In genomic region chr13:94669106-94669683, GRCm38 (mm10) we compare ENCODE assay signal across 23 mouse cellular contexts.
DNase-seq lines count a peak whose midpoint lies in the region; ATAC-seq lines count a peak whose summit lies in the region.
"Had no signal": no experiment of that assay in that cellular context is flagged by ENCODE, and none has a peak within 500 bp of the region (broad histone marks: within the 10 kb centered on the region; RNA-seq: fewer than 3 reads in every experiment).

No protein-coding gene starts in this region.

- H3K4me2 ChIP-seq in midbrain, embryonic 11.5 days: no peak overlapping the region
- no peak overlapping the region for H3K4me2 ChIP-seq in midbrain, embryonic 15.5 days
- H3K4me2 ChIP-seq: embryonic facial prominence, embryonic 12.5 days; forebrain, embryonic 12.5 days; heart, embryonic 11.5 days; heart, embryonic 15.5 days had no signal

- no peak overlapping the region for H3K9ac ChIP-seq in midbrain, embryonic 11.5 days (ENCODE audit: low read length)
- no peak overlapping the region for H3K9ac ChIP-seq in midbrain, embryonic 15.5 days
- H3K9ac ChIP-seq: embryonic facial prominence, embryonic 12.5 days; forebrain, embryonic 12.5 days; heart, embryonic 15.5 days had no signal

- WGBS in midbrain, embryonic 11.5 days: 53% methylated on average over 9 of the region's 9 CpGs
- WGBS in midbrain, embryonic 15.5 days: 50% methylated on average over 9 of the region's 9 CpGs

- no peak overlapping the region for H3K4me3 ChIP-seq in midbrain, embryonic 11.5 days (ENCODE audit: low read depth, low read length)
- no peak overlapping the region for H3K4me3 ChIP-seq in midbrain, embryonic 15.5 days
- H3K4me3 ChIP-seq: embryonic facial prominence, embryonic 12.5 days; forebrain, embryonic 12.5 days; heart, adult 2 months; heart, embryonic 15.5 days had no signal

- ATAC-seq in midbrain, embryonic 11.5 days (ENCODE audit: low FRiP score): no peak
- ATAC-seq in midbrain, embryonic 15.5 days (replicated peaks): no peak
- 0 out of 2 replicates have a peak, but pooled peaks have one; percentile 52 for ATAC-seq in common myeloid progenitor, adult 5-6 weeks (replicated peaks; ENCODE audit: low read depth, poor library complexity, severe bottlenecking)
- ATAC-seq: CD4-positive, CD25-positive, alpha-beta regulatory T cell, adult 4 months; forebrain, embryonic 16.5 days; hindbrain, embryonic 16.5 days; inflammation-experienced regulatory T-cells, adult 6 months; intestine, postnatal 0 days; Patski had no signal

- H3K27ac ChIP-seq in midbrain, embryonic 11.5 days (ENCODE audit: low read depth, low read length): no peak overlapping the region
- no peak overlapping the region for H3K27ac ChIP-seq in midbrain, embryonic 15.5 days
- H3K27ac ChIP-seq: embryonic facial prominence, embryonic 12.5 days; forebrain, embryonic 12.5 days; heart, adult 2 months; heart, embryonic 15.5 days had no signal

- peaks cover 6% of the 10 kb centered on the region; the same call in 1 of the 2 replicates for H3K4me1 ChIP-seq in midbrain, embryonic 11.5 days (ENCODE audit: control insufficient read depth, insufficient read depth, low read length)
- H3K4me1 ChIP-seq in midbrain, embryonic 15.5 days: no peaks in the 10 kb centered on the region
- H3K4me1 ChIP-seq: embryonic facial prominence, embryonic 12.5 days; heart, embryonic 15.5 days had no signal

- no peaks in the 10 kb centered on the region for H3K9me3 ChIP-seq in midbrain, embryonic 11.5 days (ENCODE audit: control insufficient read depth, low read length)
- no peaks in the 10 kb centered on the region for H3K9me3 ChIP-seq in midbrain, embryonic 15.5 days
- H3K9me3 ChIP-seq: embryonic facial prominence, embryonic 12.5 days; forebrain, embryonic 12.5 days; heart, embryonic 15.5 days had no signal

- DNase-seq in midbrain, embryonic 11.5 days (ENCODE audit: low spot score, missing footprints): peak; percentile 81
- DNase-seq in ES-CJ7 (ENCODE audit: low read depth, low spot score): peak; percentile 14
- DNase-seq in cerebellum, postnatal 25 days: no peak
- DNase-seq in layer of hippocampus, adult 9-10 months (ENCODE audit: low spot score): no peak
- DNase-seq: adrenal gland, adult 8-10 months; adrenal gland, postnatal 36 days; B cell, adult 2 months; cerebellum, adult 8-10 months; cerebellum, postnatal 14 days; gastrocnemius, postnatal 10 days; heart, adult 2 months had no signal

- H3K27me3 ChIP-seq in midbrain, embryonic 11.5 days (ENCODE audit: control insufficient read depth, insufficient read depth, low read length): peaks cover 80% of the 10 kb centered on the region
- peaks cover 57% of the 10 kb centered on the region for H3K27me3 ChIP-seq in midbrain, embryonic 15.5 days (replicated peaks)

- H3K36me3 ChIP-seq in midbrain, embryonic 11.5 days (ENCODE audit: control insufficient read depth, insufficient read depth, low read length): no peaks in the 10 kb centered on the region
- no peaks in the 10 kb centered on the region for H3K36me3 ChIP-seq in midbrain, embryonic 15.5 days (replicated peaks)
- H3K36me3 ChIP-seq: embryonic facial prominence, embryonic 12.5 days; forebrain, embryonic 12.5 days; heart, embryonic 15.5 days had no signal

Comparison
In these comparisons a context has a peak if more than half of its experiments do, and no peak if none do; other contexts are left out.
1. DNase-seq: peak in midbrain, embryonic 11.5 days (single experiment) and ES-CJ7 (single experiment); none in cerebellum, postnatal 25 days (0 of 2) and layer of hippocampus, adult 9-10 months (single experiment).